Mouse (Mus musculus) urinary bladder, adult 18-20 months (tissue): ENCODE measurements around the gene Dctn1.
A peak's percentile ranks its signal among the peaks of the same experiment; 100 is the strongest.

Source experiments
- DNase-seq, 2 experiments: peaks; one replicate each; pipeline ENCODE4 v3.0.0; 2022; ENCODE audit warnings: low spot score in 2 of 2, mixed read lengths in 2 of 2

The Dctn1 gene

DNA sequence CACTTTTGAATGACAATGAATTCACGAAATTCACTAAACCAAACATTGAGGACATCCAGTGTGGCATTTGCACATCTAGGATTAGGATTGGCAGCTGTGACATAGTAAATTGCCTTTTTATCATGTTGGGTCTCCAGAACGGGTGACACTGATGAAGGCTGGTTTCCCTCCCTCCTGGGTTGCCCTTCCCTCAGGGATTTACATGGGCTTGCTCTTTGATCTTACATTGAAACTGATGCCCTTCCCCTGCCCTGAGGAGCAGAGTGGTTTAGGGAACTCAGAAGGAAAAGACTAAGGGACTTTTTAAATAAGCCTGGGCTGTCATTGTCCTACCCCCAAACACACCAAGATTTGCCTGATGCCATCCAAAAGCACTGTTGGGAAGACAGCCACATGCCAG lies 65.8 kb downstream of the Dctn1 start:
- DNase-seq = no peak

DNA sequence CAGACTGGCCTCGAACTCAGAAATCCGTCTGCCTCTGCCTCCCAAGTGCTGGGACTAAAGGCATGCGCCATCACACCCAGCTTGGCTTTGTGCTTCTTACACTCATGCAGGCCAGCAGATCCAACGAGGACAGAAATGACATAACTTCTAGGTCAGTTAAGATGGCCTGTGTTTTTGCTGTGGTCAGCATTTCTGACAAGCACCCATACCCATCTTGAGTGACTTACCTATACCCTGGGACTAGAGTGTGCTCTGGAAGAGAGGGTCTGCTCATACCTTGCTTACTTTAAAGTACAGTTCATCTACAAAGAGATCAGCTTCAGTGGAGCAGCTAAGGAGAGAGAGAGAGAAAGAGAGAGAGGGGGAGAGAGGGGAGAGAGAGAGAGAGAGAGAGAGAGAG lies 67.6 kb downstream of the Dctn1 start:
- DNase-seq = no peak

DNA sequence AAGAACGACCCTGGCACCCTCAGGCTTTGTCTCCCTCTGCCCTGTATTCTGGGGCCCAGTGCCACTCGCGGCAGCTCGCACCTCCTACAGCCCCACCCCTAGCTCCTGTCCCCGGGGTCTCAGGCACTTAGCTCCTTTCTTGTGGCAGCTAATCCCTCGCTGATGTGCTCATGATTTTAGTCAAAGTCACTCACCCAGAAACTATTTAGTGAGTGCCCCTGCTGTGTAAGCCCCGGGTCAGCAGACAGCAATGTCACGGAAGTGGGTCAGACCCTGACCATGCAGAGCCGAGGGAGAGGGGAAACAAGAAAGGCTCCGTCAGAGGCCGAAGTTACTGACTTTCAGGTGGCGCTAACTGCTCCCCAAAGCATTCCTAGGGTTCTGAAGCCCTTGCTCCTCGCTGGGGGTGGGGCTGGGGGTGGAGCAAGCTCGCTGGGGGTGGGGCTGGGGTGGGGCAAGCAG lies 68.6 kb downstream of the Dctn1 start:
- DNase-seq = peak in 1 of 2 experiments; percentile 16

DNA sequence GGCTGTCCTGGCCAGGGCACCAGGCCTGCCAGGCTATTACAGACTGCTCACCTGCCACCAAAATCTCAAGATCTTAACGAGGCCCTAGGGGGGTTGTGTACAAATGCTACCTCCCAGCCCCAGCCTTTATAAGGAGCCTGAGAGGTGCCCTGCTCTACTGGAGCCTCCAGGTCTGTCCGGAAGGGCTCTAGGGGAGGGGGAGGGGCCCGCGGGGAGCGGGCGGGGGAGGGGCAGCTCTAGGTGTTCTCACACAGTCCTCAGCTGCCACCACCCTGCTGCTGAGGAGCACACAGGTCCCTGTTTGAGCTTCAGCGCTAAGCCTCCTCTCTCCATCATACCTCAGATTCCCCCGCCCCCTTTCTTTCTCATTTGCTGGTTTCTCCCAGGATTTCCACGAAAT lies 71.4 kb downstream of the Dctn1 start:
- no peak for DNase-seq

DNA sequence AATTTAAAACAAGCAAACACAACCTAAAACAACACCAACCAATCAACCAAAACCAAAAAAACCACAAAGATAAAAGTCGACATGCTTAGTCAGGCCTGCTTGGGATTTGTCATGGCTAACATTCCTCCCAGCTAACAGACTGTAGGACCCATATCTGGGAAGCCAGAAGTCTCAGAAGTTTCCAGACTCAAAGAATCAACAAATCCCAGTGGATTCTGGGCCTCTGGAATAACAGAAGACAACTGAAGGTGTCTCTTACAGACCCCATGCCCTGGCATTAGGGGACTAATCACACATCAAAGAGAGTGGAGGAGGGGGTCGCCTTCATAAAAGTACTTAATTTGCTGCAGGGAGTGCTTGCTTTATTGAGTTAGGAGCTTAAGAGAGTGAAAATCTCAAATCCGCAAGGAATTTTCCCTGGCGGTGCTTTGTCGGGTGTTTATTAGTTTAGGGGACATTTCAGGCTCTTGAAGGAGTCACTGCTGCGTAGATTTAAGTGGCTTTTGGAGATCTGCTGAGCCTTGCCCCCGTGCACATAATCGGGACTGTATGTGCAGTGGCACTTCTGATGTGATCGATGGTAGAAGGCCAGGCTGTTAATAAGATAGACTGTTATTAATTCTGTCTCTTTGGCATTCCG lies 78.8 kb downstream of the Dctn1 start:
- no peak for DNase-seq

DNA sequence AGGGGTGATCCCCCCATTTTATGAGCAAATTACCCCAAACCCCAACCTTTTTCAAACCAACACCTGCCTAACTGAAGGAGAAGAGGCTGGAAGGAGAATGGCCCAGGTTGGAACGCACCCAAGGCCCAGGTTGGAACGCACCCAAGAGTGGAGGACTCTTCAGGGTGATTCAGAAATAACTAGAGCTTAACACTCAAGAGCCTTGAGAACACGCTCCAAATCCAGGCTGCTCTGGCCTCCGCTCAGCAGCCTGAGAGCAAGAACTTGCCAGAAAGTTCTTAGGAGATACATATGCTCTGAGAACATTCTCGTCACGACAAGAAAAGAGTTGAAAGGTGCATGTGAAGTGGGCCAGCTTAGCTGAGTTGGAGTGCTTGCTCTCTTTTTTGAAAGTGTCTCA lies 79.4 kb downstream of the Dctn1 start:
- DNase-seq = no peak

DNA sequence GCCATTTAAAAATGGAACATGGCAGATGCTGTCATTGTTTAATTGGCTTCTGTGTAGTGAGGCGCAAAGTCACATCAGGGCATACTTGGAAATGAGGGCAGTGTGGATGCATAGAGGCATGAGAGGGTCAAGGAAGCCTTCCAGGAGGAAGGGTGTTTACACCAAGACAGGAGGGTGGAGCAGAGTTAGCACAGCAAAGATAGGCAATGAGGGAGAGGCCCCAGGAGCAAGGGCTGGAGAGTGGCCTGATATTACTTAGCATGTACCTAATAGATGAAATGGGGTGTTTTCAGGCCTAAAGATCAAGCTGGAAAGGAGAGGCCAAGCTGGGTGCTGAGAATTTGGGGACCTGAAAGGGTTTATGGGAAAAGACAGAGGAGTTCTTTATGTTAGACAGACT lies 80.3 kb downstream of the Dctn1 start:
- DNase-seq = no peak

DNA sequence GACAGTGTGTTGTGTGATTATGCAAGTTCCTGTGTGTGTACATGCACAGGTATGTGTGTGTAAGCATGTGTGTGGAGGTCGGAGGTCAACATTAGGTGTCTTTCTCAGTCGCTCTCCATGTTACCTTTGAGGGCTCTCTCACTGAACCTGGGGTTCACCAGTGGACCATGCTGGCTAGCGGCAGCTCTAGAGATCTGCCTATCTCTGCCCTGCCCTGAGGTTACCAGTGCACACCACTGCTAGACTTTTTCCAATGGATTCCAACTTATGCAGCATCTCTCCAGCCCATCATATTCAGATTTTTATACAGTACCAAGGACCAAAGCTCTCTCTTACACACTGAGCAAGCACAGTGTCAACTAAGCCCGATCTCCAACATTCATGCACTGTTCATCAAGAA lies 81.0 kb downstream of the Dctn1 start:
- DNase-seq = no peak

DNA sequence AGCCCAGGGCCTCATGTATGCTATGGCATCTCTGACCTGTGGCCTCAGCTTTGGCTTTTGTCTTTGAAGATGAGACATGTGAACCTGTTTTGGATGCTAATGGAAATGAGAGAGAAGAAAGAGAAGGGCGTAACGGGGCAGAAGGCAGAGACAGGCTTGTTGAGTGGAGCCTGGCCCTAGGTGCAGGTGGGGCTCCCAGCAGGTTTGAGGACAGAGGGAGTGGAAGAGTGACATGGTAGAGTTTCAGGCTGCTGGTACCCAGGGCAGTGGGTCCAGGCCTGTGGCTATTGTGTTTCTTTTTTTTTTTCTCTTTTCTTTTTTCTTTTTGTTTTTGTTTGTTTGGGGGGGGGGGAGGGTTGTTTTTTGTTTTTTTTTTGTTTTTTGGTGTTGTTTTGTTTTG lies 81.4 kb downstream of the Dctn1 start:
- DNase-seq = no peak
